Mouse (Mus musculus): ENCODE measurements at regions not wholly inside any gene's neighbourhood (a gene's known extent, or its start where the extent isn't known, plus 50 kb on each side); places are given as distances from the start of the nearest gene placed in this dataset.
A peak's percentile ranks its signal among the peaks of the same experiment; 100 is the strongest.

DNA sequence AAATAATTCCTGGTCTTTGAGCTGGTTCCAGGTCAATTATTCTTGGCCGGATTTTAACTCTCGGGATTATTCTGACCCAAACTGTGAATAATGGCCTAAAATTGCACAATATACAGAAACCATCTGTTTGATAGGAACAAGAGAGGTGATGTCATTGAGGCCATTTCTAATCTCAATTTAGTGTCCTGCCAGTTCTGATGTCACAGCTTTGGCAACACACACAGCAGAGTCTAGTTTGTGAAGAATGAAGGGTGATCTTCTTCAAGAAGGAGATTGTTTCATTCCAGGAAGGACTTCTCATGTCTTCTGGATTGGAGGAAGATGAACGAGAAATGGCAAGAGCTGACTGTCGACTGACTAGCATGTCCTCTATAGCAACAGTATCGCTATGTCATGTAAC lies 670.0 kb downstream of the Kcnj2 start:
- Histone ChIP-seq H3K27ac (replicated peaks; ENCODE audit: low read depth, low read length) (no peak overlapping the region), H3K4me3 (replicated peaks; ENCODE audit: low read length) (no peak overlapping the region), H3K27me3 (ENCODE audit: control insufficient read depth, insufficient read depth, low read length) (no peaks in the 10 kb centered on the region), H3K9me3 (ENCODE audit: control insufficient read depth, low read length) (no peaks in the 10 kb centered on the region), H3K9ac (ENCODE audit: low read depth, low read length, severe bottlenecking) (no peak overlapping the region), H3K4me1 (ENCODE audit: control insufficient read depth, insufficient read depth, low read length) (no peaks in the 10 kb centered on the region), H3K36me3 (ENCODE audit: control insufficient read depth, insufficient read depth, low read length) (no peaks in the 10 kb centered on the region), H3K4me2 (replicated peaks; ENCODE audit: low read depth, low read length, severe bottlenecking) (no peak overlapping the region)
- DNase-seq (ENCODE audit: low spot score) (no peak), ATAC-seq (ENCODE audit: low FRiP score, low read depth) (no peak)
- no peak for TF ChIP-seq POLR2A (IDR thresholded peaks at IDR 0.05; ENCODE audit: borderline replicate concordance, extremely low read depth, insufficient read depth, insufficient read length)
- WGBS = 90% methylated on average over 5 of the region's 5 CpGs

DNA sequence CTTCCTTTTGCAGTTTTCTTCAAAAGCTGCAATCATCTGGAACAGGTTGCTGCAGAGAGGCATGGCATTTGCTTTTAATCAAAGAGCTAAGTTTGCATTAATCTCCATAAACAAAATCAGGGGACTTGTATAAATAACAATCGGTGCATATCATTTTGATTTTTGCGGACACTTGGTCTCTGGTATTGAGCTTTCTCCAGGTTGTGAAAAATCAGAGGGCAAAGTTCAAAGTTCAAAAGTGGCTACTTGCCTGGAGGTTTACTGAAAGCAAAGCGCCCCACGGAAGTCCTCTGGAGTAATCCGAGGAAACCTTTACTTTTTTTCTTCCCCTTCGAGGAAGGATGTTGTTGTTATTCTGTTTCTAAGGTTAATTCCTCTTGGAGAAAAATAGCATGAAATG lies 677.4 kb downstream of the Kcnj2 start:
- Histone ChIP-seq H3K4me1 (ENCODE audit: control insufficient read depth, insufficient read depth, low read length) (peaks cover 11% of the 10 kb centered on the region), H3K4me2 (replicated peaks; ENCODE audit: low read depth, low read length, severe bottlenecking) (no peak overlapping the region), H3K27ac (replicated peaks; ENCODE audit: low read depth, low read length) (no peak overlapping the region), H3K27me3 (ENCODE audit: control insufficient read depth, insufficient read depth, low read length) (no peaks in the 10 kb centered on the region), H3K36me3 (ENCODE audit: control insufficient read depth, insufficient read depth, low read length) (no peaks in the 10 kb centered on the region), H3K4me3 (replicated peaks; ENCODE audit: low read length) (no peak overlapping the region), H3K9ac (ENCODE audit: low read depth, low read length, severe bottlenecking) (no peak overlapping the region), H3K9me3 (ENCODE audit: control insufficient read depth, low read length) (no peaks in the 10 kb centered on the region)
- 26% methylated on average over 6 of the region's 6 CpGs for WGBS
- TF ChIP-seq POLR2A (IDR thresholded peaks at IDR 0.05; ENCODE audit: borderline replicate concordance, extremely low read depth, insufficient read depth, insufficient read length) = no peak
- ATAC-seq (ENCODE audit: low FRiP score, low read depth) = no peak
- DNase-seq (ENCODE audit: low spot score) = no peak

DNA sequence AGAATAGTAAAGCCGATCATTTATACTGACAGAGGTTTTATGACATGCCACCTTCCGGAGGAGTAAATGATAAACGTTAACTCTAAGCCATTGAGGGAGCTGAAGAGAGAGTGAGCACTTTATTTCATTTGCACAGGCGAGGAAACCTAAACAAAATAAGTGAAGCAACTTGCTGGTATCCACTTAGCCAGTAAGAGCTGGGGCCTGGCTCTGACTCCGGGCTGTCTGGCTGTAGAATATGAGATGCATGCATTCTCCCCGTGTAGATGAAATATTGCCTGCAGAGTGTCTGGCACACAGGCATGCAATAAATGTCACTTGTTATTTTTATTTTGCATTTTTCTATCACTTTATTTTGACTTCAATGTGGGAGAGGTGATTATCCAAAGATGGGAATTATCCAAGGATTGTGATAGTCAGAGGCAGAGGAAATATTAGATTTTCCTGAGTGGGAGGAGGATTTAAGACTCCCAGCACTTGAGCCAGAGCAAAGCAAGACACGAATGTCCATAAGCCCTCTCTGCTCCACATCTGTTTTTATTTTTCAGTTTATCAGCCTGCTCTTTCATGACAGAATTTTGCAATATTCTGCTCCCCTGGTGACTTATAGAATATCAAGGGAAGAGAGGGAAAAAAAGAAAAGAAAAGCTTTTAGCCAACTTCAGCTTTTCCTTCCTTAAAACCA lies 681.4 kb downstream of the Kcnj2 start:
- Histone ChIP-seq H3K27me3 (ENCODE audit: control insufficient read depth, insufficient read depth, low read length) (no peaks in the 10 kb centered on the region), H3K4me3 (replicated peaks; ENCODE audit: low read length) (no peak overlapping the region), H3K9ac (ENCODE audit: low read depth, low read length, severe bottlenecking) (no peak overlapping the region), H3K4me2 (replicated peaks; ENCODE audit: low read depth, low read length, severe bottlenecking) (no peak overlapping the region), H3K27ac (replicated peaks; ENCODE audit: low read depth, low read length) (no peak overlapping the region), H3K4me1 (ENCODE audit: control insufficient read depth, insufficient read depth, low read length) (peaks cover 13% of the 10 kb centered on the region), H3K9me3 (ENCODE audit: control insufficient read depth, low read length) (no peaks in the 10 kb centered on the region), H3K36me3 (ENCODE audit: control insufficient read depth, insufficient read depth, low read length) (no peaks in the 10 kb centered on the region)
- DNase-seq (ENCODE audit: low spot score) (peak; percentile 50), ATAC-seq (ENCODE audit: low FRiP score, low read depth) (no peak)
- 21% methylated on average over 7 of the region's 7 CpGs for WGBS
- TF ChIP-seq POLR2A (IDR thresholded peaks at IDR 0.05; ENCODE audit: borderline replicate concordance, extremely low read depth, insufficient read depth, insufficient read length) = no peak

DNA sequence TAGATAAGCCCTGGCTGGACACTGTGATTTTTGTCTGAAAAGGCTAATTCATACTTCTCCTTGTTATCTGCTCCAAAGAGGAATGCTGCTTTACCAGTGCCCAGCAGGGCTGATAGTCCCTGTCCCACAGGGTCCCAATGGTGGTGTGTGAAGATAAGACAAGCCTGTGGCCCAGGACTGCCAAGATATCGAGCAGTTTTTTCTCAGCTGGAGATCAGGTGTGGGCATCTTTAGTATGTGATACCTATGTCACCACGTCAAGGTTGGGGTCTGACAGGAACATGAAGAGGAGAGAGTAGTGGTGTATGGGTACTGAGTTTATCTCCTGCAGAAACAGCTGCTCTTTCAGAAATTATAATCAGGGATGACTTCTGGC lies 682.0 kb downstream of the Kcnj2 start:
- TF ChIP-seq POLR2A (IDR thresholded peaks at IDR 0.05; ENCODE audit: borderline replicate concordance, extremely low read depth, insufficient read depth, insufficient read length) = no peak
- H3K4me2 ChIP-seq (replicated peaks; ENCODE audit: low read depth, low read length, severe bottlenecking) = no peak overlapping the region
- DNase-seq (ENCODE audit: low spot score) = no peak
- H3K4me1 ChIP-seq (ENCODE audit: control insufficient read depth, insufficient read depth, low read length) = peaks cover 13% of the 10 kb centered on the region
- ATAC-seq (ENCODE audit: low FRiP score, low read depth) = no peak
- H3K9ac ChIP-seq (ENCODE audit: low read depth, low read length, severe bottlenecking) = no peak overlapping the region
- no peaks in the 10 kb centered on the region for H3K27me3 ChIP-seq (ENCODE audit: control insufficient read depth, insufficient read depth, low read length)
- 69% methylated on average over 2 of the region's 2 CpGs for WGBS
- no peaks in the 10 kb centered on the region for H3K9me3 ChIP-seq (ENCODE audit: control insufficient read depth, low read length)
- no peaks in the 10 kb centered on the region for H3K36me3 ChIP-seq (ENCODE audit: control insufficient read depth, insufficient read depth, low read length)
- H3K27ac ChIP-seq (replicated peaks; ENCODE audit: low read depth, low read length) = no peak overlapping the region
- H3K4me3 ChIP-seq (replicated peaks; ENCODE audit: low read length) = no peak overlapping the region

DNA sequence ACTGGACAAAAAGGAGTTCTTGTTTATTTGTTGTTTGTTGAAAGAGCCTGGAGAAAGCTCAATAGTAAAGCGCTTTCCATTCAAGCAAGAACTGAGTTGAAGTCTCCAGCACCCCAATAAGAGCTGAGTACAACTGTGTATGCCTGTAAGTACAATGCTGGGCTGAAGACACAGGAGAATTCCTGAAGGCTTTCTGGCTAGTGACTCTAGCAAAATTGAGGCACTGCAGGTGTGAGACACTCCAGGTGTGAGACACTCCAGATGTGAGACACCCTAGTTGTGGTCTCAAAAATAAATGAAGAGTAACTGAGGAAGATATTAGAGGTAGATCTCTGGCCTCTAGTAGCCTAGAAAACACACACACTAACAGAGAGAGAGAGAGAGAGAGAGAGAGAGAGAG lies 682.5 kb downstream of the Kcnj2 start:
- H3K27ac ChIP-seq (replicated peaks; ENCODE audit: low read depth, low read length) = no peak overlapping the region
- H3K9ac ChIP-seq (ENCODE audit: low read depth, low read length, severe bottlenecking) = no peak overlapping the region
- DNase-seq (ENCODE audit: low spot score) (no peak), ATAC-seq (ENCODE audit: low FRiP score, low read depth) (no peak)
- no peaks in the 10 kb centered on the region for H3K9me3 ChIP-seq (ENCODE audit: control insufficient read depth, low read length)
- H3K4me3 ChIP-seq (replicated peaks; ENCODE audit: low read length) = no peak overlapping the region
- H3K27me3 ChIP-seq (ENCODE audit: control insufficient read depth, insufficient read depth, low read length) = no peaks in the 10 kb centered on the region
- H3K36me3 ChIP-seq (ENCODE audit: control insufficient read depth, insufficient read depth, low read length) = no peaks in the 10 kb centered on the region
- 92% methylated on average over 1 of the region's 1 CpGs for WGBS
- TF ChIP-seq POLR2A (IDR thresholded peaks at IDR 0.05; ENCODE audit: borderline replicate concordance, extremely low read depth, insufficient read depth, insufficient read length) = no peak
- peaks cover 13% of the 10 kb centered on the region for H3K4me1 ChIP-seq (ENCODE audit: control insufficient read depth, insufficient read depth, low read length)
- H3K4me2 ChIP-seq (replicated peaks; ENCODE audit: low read depth, low read length, severe bottlenecking) = no peak overlapping the region

All from limb, embryonic 14.5 days (tissue).